Mouse (Mus musculus) lung, adult 2 months (tissue): ENCODE results near the gene Rapgef6.

Source experiments
- CTCF ChIP-seq: fragments of 200-500 bp; IDR thresholded peaks from 2 replicates; pipeline ENCODE4 v1.5.1; 2011; ENCODE audit warnings: mild to moderate bottlenecking, low read length, control low read depth; ENCODE audit not compliant: insufficient read depth
- POLR2A ChIP-seq: fragments of 200-500 bp; IDR thresholded peaks from 2 replicates; pipeline ENCODE4 v1.6.1; 2011; ENCODE audit warnings: low read depth, mild to moderate bottlenecking, control low read depth, low read length, borderline replicate concordance; ENCODE audit errors: extremely low read depth

- TF ChIP-seq POLR2A (no peak), CTCF (no peak)
These were observed 30.1 kb upstream of the Rapgef6 start for GRCm38 (mm10) chr11:54492559-54492958.
